Mouse (Mus musculus): ENCODE data around the gene Klhl6.

The Klhl6 gene

DNA sequence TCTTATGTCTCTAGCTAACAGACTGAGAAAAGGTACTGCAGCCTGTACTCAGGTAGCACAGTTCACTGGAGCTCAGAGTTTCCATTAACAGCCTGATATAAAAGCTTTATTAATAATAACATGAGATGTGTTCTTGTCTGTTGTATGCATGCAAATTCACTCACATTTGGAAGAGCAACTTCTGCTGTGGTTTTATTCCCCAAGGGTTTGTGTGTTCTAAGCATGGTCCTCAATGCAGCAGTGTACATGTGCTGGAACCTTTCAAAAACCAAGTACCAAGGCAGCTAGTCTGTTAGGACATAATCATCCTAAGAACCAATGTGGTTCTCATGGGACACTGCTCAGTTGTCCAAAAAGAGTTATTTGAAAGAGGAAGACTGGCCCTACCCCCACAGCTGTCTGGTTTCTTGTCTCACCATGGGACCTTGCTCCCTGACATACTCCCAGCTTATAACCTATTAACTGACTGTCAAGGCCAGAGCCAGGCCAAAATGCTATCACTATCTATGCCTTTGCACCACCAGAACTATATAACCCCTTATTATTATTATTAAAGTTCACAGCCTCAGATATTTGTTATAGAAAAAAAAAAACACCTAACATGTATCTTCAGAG lies 10.0 kb downstream of the Klhl6 start:
- DNase-seq (ENCODE audit: extremely low read depth, low read depth, low spot score): no peak

GRCm38 (mm10) chr16:19969506-19969905 lies 13.3 kb downstream of the Klhl6 start:
- no peak for DNase-seq (ENCODE audit: extremely low read depth, low read depth, low spot score)

GRCm38 (mm10) chr16:19968666-19969065 lies 14.2 kb downstream of the Klhl6 start:
- no peak for DNase-seq (ENCODE audit: extremely low read depth, low read depth, low spot score)

DNA sequence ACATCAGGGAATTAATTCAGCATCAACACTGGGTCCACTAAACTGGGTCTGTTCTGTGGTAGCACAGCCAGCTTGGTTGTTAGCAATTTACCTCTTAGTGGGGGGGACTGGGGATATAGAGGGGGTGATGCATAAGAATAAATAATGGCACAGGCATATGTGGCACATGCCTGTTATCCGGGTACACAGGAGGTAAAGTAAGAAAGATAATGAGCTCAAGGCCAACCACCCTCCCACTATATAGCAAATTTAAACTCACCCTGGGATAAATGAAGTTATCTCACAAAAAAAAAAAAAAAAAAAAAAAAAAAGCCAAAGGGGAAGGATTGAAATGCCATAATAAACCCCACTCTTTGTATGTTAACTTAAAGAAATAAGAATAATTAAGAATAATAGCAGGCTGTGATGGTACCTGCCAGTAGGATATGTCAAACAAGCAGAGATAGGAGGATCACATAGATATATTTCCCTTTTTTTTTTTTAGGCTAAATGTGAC lies 14.9 kb downstream of the Klhl6 start:
- DNase-seq (ENCODE audit: extremely low read depth, low read depth, low spot score): no peak

GRCm38 (mm10) chr16:19966976-19967375 lies 15.9 kb downstream of the Klhl6 start:
- no peak for DNase-seq (ENCODE audit: extremely low read depth, low read depth, low spot score)

DNA sequence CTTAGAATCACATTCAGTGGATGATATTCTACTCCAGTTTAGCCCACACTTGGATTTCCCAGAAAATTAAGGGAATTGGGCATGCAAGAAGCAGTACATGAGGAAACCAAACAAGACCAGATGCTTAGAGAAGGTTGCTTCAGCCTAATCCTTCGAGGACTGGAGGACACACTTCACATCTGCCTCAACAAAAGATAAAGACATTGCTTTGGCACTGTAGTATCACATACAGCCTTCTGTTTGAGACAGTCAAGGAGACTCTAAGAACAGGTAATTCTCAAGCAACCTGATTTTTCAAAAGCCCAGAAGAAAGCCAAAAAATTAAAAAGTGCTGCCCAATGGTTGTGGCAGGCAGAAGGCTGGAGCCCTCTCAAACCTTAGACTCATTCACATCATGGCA lies 16.4 kb downstream of the Klhl6 start:
- DNase-seq (ENCODE audit: extremely low read depth, low read depth, low spot score): no peak

GRCm38 (mm10) chr16:19962951-19963350 lies 19.9 kb downstream of the Klhl6 start:
- DNase-seq (ENCODE audit: extremely low read depth, low read depth, low spot score): no peak

- DNase-seq (ENCODE audit: extremely low read depth, low read depth, low spot score): no peak
Measured at GRCm38 (mm10) chr16:19961070-19961469, 21.8 kb downstream of the Klhl6 start.

GRCm38 (mm10) chr16:19960407-19961058 lies 22.3 kb downstream of the Klhl6 start:
- DNase-seq (ENCODE audit: extremely low read depth, low read depth, low spot score): no peak

DNA sequence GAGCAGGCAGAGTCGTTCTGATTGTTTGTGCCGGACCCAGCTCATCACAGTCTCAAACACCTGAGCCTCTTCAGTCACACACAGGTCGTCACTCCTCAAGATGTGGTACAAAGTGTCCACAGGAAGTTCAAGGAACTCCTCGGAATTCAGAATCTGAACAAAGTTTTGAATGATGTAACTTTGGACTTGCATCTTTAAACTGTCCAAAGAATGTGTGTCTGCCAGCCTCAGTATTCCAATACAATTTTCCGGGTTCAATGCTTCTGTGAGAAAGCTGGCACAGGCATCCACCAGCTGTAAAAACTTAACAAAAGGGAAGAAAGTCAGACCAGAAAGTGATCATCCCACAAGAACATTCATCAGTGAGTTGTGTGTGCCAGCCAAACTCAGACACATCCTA lies 25.8 kb downstream of the Klhl6 start:
- DNase-seq (ENCODE audit: extremely low read depth, low read depth, low spot score): no peak

GRCm38 (mm10) chr16:19947336-19947735 lies 35.5 kb downstream of the Klhl6 start:
- no peak for DNase-seq (ENCODE audit: extremely low read depth, low read depth, low spot score)

GRCm38 (mm10) chr16:19946578-19947298 lies 36.1 kb downstream of the Klhl6 start:
- no peak for DNase-seq (ENCODE audit: extremely low read depth, low read depth, low spot score)

- DNase-seq (ENCODE audit: extremely low read depth, low read depth, low spot score): no peak
Measured at GRCm38 (mm10) chr16:19920823-19921222, 62.0 kb downstream of the Klhl6 start.

- DNase-seq (ENCODE audit: extremely low read depth, low read depth, low spot score): no peak
Measured at GRCm38 (mm10) chr16:19918286-19918685, 64.6 kb downstream of the Klhl6 start.

DNA sequence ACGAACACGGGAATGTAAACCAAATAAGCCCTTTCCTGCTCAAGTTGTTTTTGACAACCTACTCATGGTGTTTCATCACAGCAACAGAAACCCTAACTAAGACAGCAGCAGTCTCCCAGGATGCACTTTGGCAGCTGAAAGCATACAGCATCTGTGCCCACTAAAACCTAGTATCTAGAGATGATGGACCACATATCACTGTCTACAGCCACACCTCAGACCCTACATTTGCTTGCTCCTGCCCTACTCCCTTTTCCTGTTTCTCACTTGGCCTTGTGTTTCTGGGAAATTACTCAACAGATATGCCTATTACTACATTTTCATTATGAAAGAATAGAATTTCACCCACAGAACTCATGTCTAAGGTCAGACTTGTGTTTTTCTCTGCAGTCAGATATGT lies 70.3 kb downstream of the Klhl6 start:
- no peak for DNase-seq (ENCODE audit: extremely low read depth, low read depth, low spot score)

DNA sequence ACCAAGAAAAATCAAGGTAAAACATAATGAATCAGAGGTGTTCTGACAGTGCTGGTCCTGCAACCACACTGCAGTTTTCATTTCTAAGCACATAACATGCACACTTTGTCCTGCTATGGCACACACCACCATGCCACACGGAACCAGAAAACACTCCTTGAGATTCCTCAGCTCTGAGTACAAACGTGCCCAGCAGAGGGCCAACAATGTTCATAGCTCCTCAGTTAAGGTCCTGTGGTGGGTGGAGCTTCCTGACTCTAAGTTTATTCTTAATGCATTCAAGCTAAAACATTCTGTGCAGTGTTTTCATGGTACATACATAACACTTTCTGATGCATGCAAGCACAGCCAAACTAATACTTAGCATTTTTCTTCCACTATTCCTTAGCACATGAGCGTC lies 74.5 kb downstream of the Klhl6 start:
- DNase-seq (ENCODE audit: extremely low read depth, low read depth, low spot score): no peak

GRCm38 (mm10) chr16:19907103-19907502 lies 75.7 kb downstream of the Klhl6 start:
- no peak for DNase-seq (ENCODE audit: extremely low read depth, low read depth, low spot score)

GRCm38 (mm10) chr16:19904734-19905479 lies 77.9 kb downstream of the Klhl6 start:
- no peak for DNase-seq (ENCODE audit: extremely low read depth, low read depth, low spot score)

GRCm38 (mm10) chr16:19903792-19904191 lies 79.0 kb downstream of the Klhl6 start:
- no peak for DNase-seq (ENCODE audit: extremely low read depth, low read depth, low spot score)

All from fat pad, adult 2 months (tissue).